Mouse (Mus musculus) liver, postnatal 0 days (tissue): ENCODE data around the gene Ceacam16. TPM values are rescaled to one million over a fixed set of nuclear protein-coding genes. Genes with fewer than 3 reads are reported as not detected.
A peak's percentile ranks its signal among the peaks of the same experiment; 100 is the strongest.

Experiments used
- ATAC-seq: fragments of 200-750 bp; cut with Nextera tagmentation; 2 replicates; pipeline ENCODE4 v1.8.0; 2017; ENCODE audit warnings: mild to moderate bottlenecking, moderate library complexity
- DNase-seq: peaks from one replicate; pipeline ENCODE4 v3.0.0-alpha.2; 2016
- H3K27ac ChIP-seq: fragments of 300-500 bp; sonication (generic); 2 replicates; pipeline ENCODE4 v1.5.1; 2014; ENCODE audit warnings: antibody characterized with exemption, moderate library complexity, mild to moderate bottlenecking, low read depth
- H3K27me3 ChIP-seq: fragments of 300-500 bp; sonication (generic); 2 replicates; pipeline ENCODE4 v1.6.1; 2014; ENCODE audit warnings: low read length, control low read depth, mixed read lengths; ENCODE audit not compliant: insufficient read depth
- H3K36me3 ChIP-seq: fragments of 300-500 bp; sonication (generic); replicated peaks from 2 replicates; pipeline ENCODE4 v1.6.1; 2014; ENCODE audit warnings: mild to moderate bottlenecking, control low read depth, low read length, moderate library complexity, mixed read lengths; ENCODE audit not compliant: insufficient read depth
- H3K4me1 ChIP-seq: fragments of 300-500 bp; sonication (generic); 2 replicates; pipeline ENCODE4 v1.6.1; 2014; ENCODE audit warnings: antibody characterized with exemption, mild to moderate bottlenecking, control low read depth; ENCODE audit not compliant: insufficient read depth
- H3K4me2 ChIP-seq: fragments of 300-500 bp; sonication (generic); 2 replicates; pipeline ENCODE4 v1.6.1; 2014; ENCODE audit warnings: low read depth, mild to moderate bottlenecking, low read length, moderate library complexity, mixed read lengths
- H3K4me3 ChIP-seq: fragments of 300-500 bp; sonication (generic); 2 replicates; pipeline ENCODE4 v1.5.1; 2014; ENCODE audit warnings: low read depth, low read length
- H3K9ac ChIP-seq: fragments of 300-500 bp; sonication (generic); replicated peaks from 2 replicates; pipeline ENCODE4 v1.6.1; 2014; ENCODE audit warnings: mild to moderate bottlenecking, moderate library complexity
- H3K9me3 ChIP-seq: fragments of 300-500 bp; sonication (generic); 2 replicates; pipeline ENCODE4 v1.6.1; 2016; ENCODE audit warnings: mild to moderate bottlenecking, control low read depth, low read length, mixed read lengths
- CTCF ChIP-seq: sonication (generic); IDR thresholded peaks from 2 replicates; pipeline ENCODE4 v1.5.1; 2016; ENCODE audit warnings: antibody characterized with exemption, low read depth
- EP300 ChIP-seq: IDR thresholded peaks from 2 replicates; pipeline ENCODE4 v1.6.1; 2016; ENCODE audit warnings: antibody characterized with exemption, low read depth, mild to moderate bottlenecking
- WGBS: fragments of 180-500 bp; shearing (Covaris S2); extraction: QIAGEN DNeasy Blood & Tissue Kit; methylation state at CpG from one replicate; pipeline ENCODE4 v1.1.7; 2014; ENCODE audit not compliant: insufficient replicate concordance; 5-methylcytosine and 5-hydroxymethylcytosine counted together
- polyA plus RNA-seq: library from polyadenylated mRNA; unstranded; fragments of >200 nt; fragmentation: Nextera tagmentation; extraction: Ambion mirVana; gene quantifications from 2 replicates; pipeline ENCODE4 v1.2.1, GENCODE M21; 2015

Ceacam16 gene
- polyA plus RNA-seq = 0.09 TPM in 1 of 2 replicates, not detected in the other

- Histone ChIP-seq H3K27me3 (no peaks in the 10 kb centered on the region), H3K36me3 (no peaks in the 10 kb centered on the region), H3K9me3 (no peaks in the 10 kb centered on the region), H3K27ac (no peak within 1 kb of the TSS), H3K4me1 (no peaks in the 10 kb centered on the region), H3K4me2 (no peak within 1 kb of the TSS), H3K9ac (no peak within 1 kb of the TSS), H3K4me3 (no peak within 1 kb of the TSS)
- DNase-seq (no peak), ATAC-seq (no peak)
- 73% methylated on average over 9 of the region's 9 CpGs for WGBS
- no peak for TF ChIP-seq CTCF
- no peak for TF ChIP-seq EP300
Observed at GRCm38 (mm10) chr7:19861199-19861598, at the start of gene Ceacam16. Gene Ceacam16, minus strand, starts transcription at chr7:19861299.

- DNase-seq = peak; percentile 86
- no peak overlapping the region for H3K27ac ChIP-seq
- H3K9ac ChIP-seq = no peak overlapping the region
- WGBS = 46% methylated on average over 21 of the region's 21 CpGs
- no peak overlapping the region for H3K4me2 ChIP-seq
- ATAC-seq = peak; percentile 56
- peaks cover 23% of the 10 kb centered on the region for H3K36me3 ChIP-seq
- no peak for TF ChIP-seq EP300
- peak; percentile 93 for TF ChIP-seq CTCF
- H3K4me1 ChIP-seq = no peaks in the 10 kb centered on the region
- no peaks in the 10 kb centered on the region for H3K27me3 ChIP-seq
- H3K9me3 ChIP-seq = no peaks in the 10 kb centered on the region
- no peak overlapping the region for H3K4me3 ChIP-seq
Observed at GRCm38 (mm10) chr7:19910421-19911291, 49.6 kb upstream of the Ceacam16 start.

DNA sequence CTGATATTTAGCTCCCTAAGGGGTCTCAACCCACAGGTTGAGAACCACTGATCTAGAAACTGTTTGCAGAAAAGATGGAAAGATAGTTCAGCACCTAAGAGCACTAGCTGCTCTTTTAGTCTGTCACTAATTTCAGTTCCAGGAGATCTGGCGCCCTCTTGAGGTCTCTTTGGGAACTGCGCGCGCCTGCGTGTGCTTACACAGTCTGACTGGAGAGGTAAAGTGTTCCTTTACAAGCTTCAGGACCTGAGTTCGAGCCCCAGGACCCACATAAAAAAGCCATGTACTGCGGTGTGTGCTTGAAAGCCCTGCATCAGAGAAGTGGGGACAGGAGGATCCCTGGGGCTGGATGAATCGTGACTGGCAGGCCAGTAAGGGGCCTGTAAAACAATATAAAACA, 28.8 kb upstream of the Ceacam16 start:
- no peak for ATAC-seq
- Histone ChIP-seq H3K4me2 (no peak overlapping the region), H3K4me1 (no peaks in the 10 kb centered on the region), H3K27me3 (no peaks in the 10 kb centered on the region), H3K27ac (no peak overlapping the region), H3K36me3 (no peaks in the 10 kb centered on the region), H3K9ac (no peak overlapping the region), H3K4me3 (no peak overlapping the region), H3K9me3 (no peaks in the 10 kb centered on the region)
- WGBS = 35% methylated on average over 8 of the region's 8 CpGs
- TF ChIP-seq EP300 (no peak), CTCF (peak; percentile 84)
- DNase-seq = peak; percentile 76

GRCm38 (mm10) chr7:19887849-19888248, 26.8 kb upstream of the Ceacam16 start, which contains the start of gene Ceacam19:
Gene Ceacam19, minus strand, starts transcription at chr7:19887965.
- no peaks in the 10 kb centered on the region for H3K9me3 ChIP-seq
- no peak within 1 kb of the TSS for H3K4me3 ChIP-seq
- TF ChIP-seq CTCF = no peak
- no peak for TF ChIP-seq EP300
- 49% methylated on average over 7 of the region's 7 CpGs for WGBS
- DNase-seq (no peak), ATAC-seq (no peak)
- H3K27ac ChIP-seq = no peak within 1 kb of the TSS
- no peaks in the 10 kb centered on the region for H3K27me3 ChIP-seq
- H3K4me2 ChIP-seq = no peak within 1 kb of the TSS
- no peaks in the 10 kb centered on the region for H3K4me1 ChIP-seq
- no peak within 1 kb of the TSS for H3K9ac ChIP-seq
- no peaks in the 10 kb centered on the region for H3K36me3 ChIP-seq

GRCm38 (mm10) chr7:19880754-19881153, 19.7 kb upstream of the Ceacam16 start:
- no peaks in the 10 kb centered on the region for H3K9me3 ChIP-seq
- no peak overlapping the region for H3K4me3 ChIP-seq
- H3K27ac ChIP-seq = no peak overlapping the region
- 69% methylated on average over 8 of the region's 8 CpGs for WGBS
- TF ChIP-seq EP300 (no peak), CTCF (peak; percentile 21)
- peaks cover 11% of the 10 kb centered on the region for H3K4me1 ChIP-seq
- DNase-seq (no peak), ATAC-seq (no peak)
- no peak overlapping the region for H3K4me2 ChIP-seq
- H3K9ac ChIP-seq = no peak overlapping the region
- H3K27me3 ChIP-seq = no peaks in the 10 kb centered on the region
- no peaks in the 10 kb centered on the region for H3K36me3 ChIP-seq

DNA sequence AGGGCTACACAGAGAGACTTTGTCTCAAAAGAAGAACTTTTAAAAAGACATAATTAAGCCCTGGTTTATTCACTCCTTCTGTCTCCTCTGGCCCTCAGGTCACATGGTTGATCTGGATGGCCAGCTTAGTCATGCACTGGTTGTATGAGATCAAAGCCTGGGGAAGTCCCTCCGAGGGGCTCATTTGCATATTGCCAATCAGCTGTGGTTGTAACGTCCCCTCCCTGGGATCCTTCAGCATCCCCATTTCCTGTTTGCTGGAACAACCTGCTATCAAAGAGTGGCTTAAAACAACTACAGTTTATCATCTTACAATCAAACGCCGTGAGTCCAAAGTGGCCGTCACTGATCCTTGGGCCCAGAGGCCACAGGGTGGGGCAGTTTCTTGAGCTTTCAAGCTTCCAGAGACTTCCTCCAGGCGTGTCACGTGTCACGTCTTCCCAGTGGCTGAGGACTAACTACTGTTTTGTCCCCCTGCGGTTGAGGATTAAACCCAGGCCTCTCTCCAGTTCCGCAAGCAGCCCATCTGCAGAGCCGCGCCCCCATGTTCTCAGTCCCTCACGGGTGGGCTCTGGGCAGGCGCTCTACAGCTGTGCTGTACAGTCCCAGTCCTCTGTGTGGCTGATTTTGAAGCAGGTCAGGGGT, 15.8 kb upstream of the Ceacam16 start:
- ATAC-seq (peak; percentile 75), DNase-seq (peak; percentile 52)
- Histone ChIP-seq H3K36me3 (no peaks in the 10 kb centered on the region), H3K9me3 (no peaks in the 10 kb centered on the region), H3K4me2 (0 out of 2 replicates have a peak overlapping the region, but pooled peaks have one; percentile 11), H3K27me3 (no peaks in the 10 kb centered on the region), H3K27ac (peak overlapping the region; percentile 29; the same call in 1 of the 2 replicates), H3K4me3 (no peak overlapping the region), H3K4me1 (peaks cover 12% of the 10 kb centered on the region), H3K9ac (0 out of 2 replicates have a peak overlapping the region, but pooled peaks have one; percentile 21)
- WGBS = 34% methylated on average over 14 of the region's 14 CpGs
- TF ChIP-seq EP300 (no peak; the same call in 1 of the 2 replicates), CTCF (no peak)
